In genomic region chr11:88457241-88457738, GRCm38 (mm10) we compare ENCODE assay signal across 26 mouse cellular contexts.
DNase-seq lines count a peak whose midpoint lies in the region; ATAC-seq lines count a peak whose summit lies in the region.
"Had no signal": no experiment of that assay in that cellular context is flagged by ENCODE, and none has a peak within 500 bp of the region (broad histone marks: within the 10 kb centered on the region; RNA-seq: fewer than 3 reads in every experiment).

No protein-coding gene starts in this region.

- H3K9me3 ChIP-seq in forebrain, embryonic 10.5 days: no peaks in the 10 kb centered on the region
- H3K9me3 ChIP-seq in forebrain, embryonic 12.5 days: no peaks in the 10 kb centered on the region
- no peaks in the 10 kb centered on the region for H3K9me3 ChIP-seq in kidney, embryonic 14.5 days (ENCODE audit: control insufficient read depth, low read length)
- H3K9me3 ChIP-seq in neural tube, embryonic 15.5 days (replicated peaks): no peaks in the 10 kb centered on the region
- H3K9me3 ChIP-seq: heart, embryonic 15.5 days; hindbrain, embryonic 13.5 days; limb, embryonic 13.5 days; midbrain, embryonic 13.5 days had no signal

- no peak overlapping the region for H3K4me3 ChIP-seq in forebrain, embryonic 10.5 days
- no peak overlapping the region for H3K4me3 ChIP-seq in forebrain, embryonic 12.5 days (replicated peaks)
- no peak overlapping the region for H3K4me3 ChIP-seq in kidney, embryonic 14.5 days (ENCODE audit: low read length)
- no peak overlapping the region for H3K4me3 ChIP-seq in neural tube, embryonic 15.5 days (replicated peaks)
- H3K4me3 ChIP-seq: gastrocnemius, adult 2 months; heart, embryonic 15.5 days; hindbrain, embryonic 13.5 days; limb, embryonic 13.5 days; midbrain, embryonic 13.5 days had no signal

- WGBS in forebrain, embryonic 10.5 days: 85% methylated on average over 10 of the region's 10 CpGs
- 82% methylated on average over 10 of the region's 10 CpGs for WGBS in forebrain, embryonic 12.5 days
- WGBS in kidney, embryonic 14.5 days: 40% methylated on average over 10 of the region's 10 CpGs
- 75% methylated on average over 10 of the region's 10 CpGs for WGBS in neural tube, embryonic 15.5 days

- no peak overlapping the region for H3K4me2 ChIP-seq in forebrain, embryonic 12.5 days
- no peak overlapping the region for H3K4me2 ChIP-seq in kidney, embryonic 14.5 days (replicated peaks; ENCODE audit: low read depth, low read length)
- no peak overlapping the region for H3K4me2 ChIP-seq in neural tube, embryonic 15.5 days
- H3K4me2 ChIP-seq: heart, embryonic 15.5 days; hindbrain, embryonic 13.5 days; limb, embryonic 13.5 days; liver, embryonic 11.5 days; midbrain, embryonic 13.5 days had no signal

- H3K27me3 ChIP-seq in forebrain, embryonic 10.5 days (ENCODE audit: poor library complexity, severe bottlenecking): no peaks in the 10 kb centered on the region
- no peaks in the 10 kb centered on the region for H3K27me3 ChIP-seq in forebrain, embryonic 12.5 days
- no peaks in the 10 kb centered on the region for H3K27me3 ChIP-seq in kidney, embryonic 14.5 days (ENCODE audit: control insufficient read depth, insufficient read depth, low read length)
- no peaks in the 10 kb centered on the region; the same call in 1 of the 2 replicates for H3K27me3 ChIP-seq in neural tube, embryonic 15.5 days (replicated peaks)
- H3K27me3 ChIP-seq: CH12.LX; heart, embryonic 15.5 days; hindbrain, embryonic 13.5 days; limb, embryonic 13.5 days; midbrain, embryonic 13.5 days had no signal

- peaks cover 17% of the 10 kb centered on the region for H3K36me3 ChIP-seq in forebrain, embryonic 10.5 days (replicated peaks)
- H3K36me3 ChIP-seq in forebrain, embryonic 12.5 days (replicated peaks): no peaks in the 10 kb centered on the region
- H3K36me3 ChIP-seq in kidney, embryonic 14.5 days (ENCODE audit: control insufficient read depth, insufficient read depth, low read length): no peaks in the 10 kb centered on the region
- no peaks in the 10 kb centered on the region for H3K36me3 ChIP-seq in neural tube, embryonic 15.5 days
- H3K36me3 ChIP-seq: heart, embryonic 15.5 days; hindbrain, embryonic 13.5 days; limb, embryonic 13.5 days; midbrain, embryonic 13.5 days had no signal

- H3K9ac ChIP-seq in forebrain, embryonic 12.5 days: no peak overlapping the region
- no peak overlapping the region for H3K9ac ChIP-seq in kidney, embryonic 14.5 days (ENCODE audit: low read depth, low read length)
- no peak overlapping the region for H3K9ac ChIP-seq in neural tube, embryonic 15.5 days (replicated peaks)
- H3K9ac ChIP-seq: heart, embryonic 15.5 days; hindbrain, embryonic 13.5 days; limb, embryonic 13.5 days; midbrain, embryonic 13.5 days had no signal

- H3K27ac ChIP-seq in forebrain, embryonic 10.5 days: peak overlapping the region; percentile 44; the same call in 1 of the 2 replicates
- H3K27ac ChIP-seq in forebrain, embryonic 12.5 days: no peak overlapping the region
- peak overlapping the region; percentile 66; the same call in 1 of the 2 replicates for H3K27ac ChIP-seq in kidney, embryonic 14.5 days (ENCODE audit: low read depth, low read length)
- H3K27ac ChIP-seq in neural tube, embryonic 15.5 days (replicated peaks): peak overlapping the region; percentile 30; the same call in 1 of the 2 replicates
- H3K27ac ChIP-seq: gastrocnemius, adult 2 months; heart, embryonic 15.5 days; hindbrain, embryonic 13.5 days; limb, embryonic 13.5 days; midbrain, embryonic 13.5 days had no signal

- ATAC-seq in forebrain, embryonic 12.5 days (ENCODE audit: low FRiP score): no peak
- ATAC-seq in kidney, embryonic 14.5 days (ENCODE audit: low FRiP score, low TSS enrichment): peak; percentile 48
- ATAC-seq in neural tube, embryonic 15.5 days (ENCODE audit: low FRiP score): no peak
- ATAC-seq in granulocyte monocyte progenitor cell, adult 5-6 weeks (replicated peaks; ENCODE audit: poor library complexity, severe bottlenecking): no peak
- ATAC-seq: activated CD4-positive, CD25-positive, alpha-beta regulatory T cell, adult 4 months; forebrain, embryonic 16.5 days; midbrain, embryonic 13.5 days had no signal

- H3K4me1 ChIP-seq in forebrain, embryonic 10.5 days: peaks cover 87% of the 10 kb centered on the region
- H3K4me1 ChIP-seq in forebrain, embryonic 12.5 days: peaks cover 87% of the 10 kb centered on the region
- H3K4me1 ChIP-seq in kidney, embryonic 14.5 days (ENCODE audit: control insufficient read depth, insufficient read depth, low read length): peaks cover 59% of the 10 kb centered on the region
- H3K4me1 ChIP-seq in neural tube, embryonic 15.5 days: peaks cover 76% of the 10 kb centered on the region

- DNase-seq in forebrain, embryonic 10.5 days (ENCODE audit: extremely low spot score, low spot score): no peak
- DNase-seq in kidney, adult 8-10 months: no peak
- peak; percentile 22 to 45 for DNase-seq in kidney, postnatal 4 days
- DNase-seq in kidney, adult 18-20 months: no peak
- DNase-seq: adrenal gland, adult 2 months; adrenal gland, postnatal 36 days; cerebellum, adult 2 months; cerebellum, postnatal 14 days; gastrocnemius, adult 2 months; gastrocnemius, postnatal 36 days; heart, postnatal 36 days; kidney, postnatal 25 days; lung, postnatal 36 days; right cerebral cortex, postnatal 14 days had no signal

Comparison
In these comparisons a context has a peak if more than half of its experiments do, and no peak if none do; other contexts are left out.
1. DNase-seq: peak in kidney, postnatal 4 days (2 of 2); none in forebrain, embryonic 10.5 days (single experiment), kidney, adult 8-10 months (0 of 2) and kidney, adult 18-20 months (single experiment).